Mouse (Mus musculus): ENCODE data around the gene Chrna9. TPM values are rescaled to one million over a fixed set of nuclear protein-coding genes. Genes with fewer than 3 reads are reported as not detected.

Chrna9 gene
- polyA plus RNA-seq, 1 experiment: not detected

- H3K4me2 ChIP-seq (ENCODE audit: low read depth): no peak overlapping the region
Measured at GRCm38 (mm10) chr5:65900862-65901265, 33.9 kb upstream of the Chrna9 start.

GRCm38 (mm10) chr5:65901868-65902418 is 32.8 kb upstream of the Chrna9 start:
- H3K36me3 ChIP-seq (ENCODE audit: control insufficient read depth, insufficient read depth): no peaks in the 10 kb centered on the region
- no peak overlapping the region for H3K4me2 ChIP-seq (ENCODE audit: low read depth)
- H3ac ChIP-seq (ENCODE audit: control insufficient read depth, insufficient read length): no peak overlapping the region
- no peak overlapping the region for H3K4me3 ChIP-seq
- no peaks in the 10 kb centered on the region for H3K79me2 ChIP-seq (ENCODE audit: control insufficient read depth, insufficient read depth)
- TF ChIP-seq TCF3 (IDR thresholded peaks at IDR 0.05; ENCODE audit: insufficient read length, low read depth) (no peak), POLR2AphosphoS2 (IDR thresholded peaks at IDR 0.05; ENCODE audit: insufficient read length, low read depth) (no peak), CEBPB (IDR thresholded peaks at IDR 0.05; ENCODE audit: insufficient read depth, poor library complexity, severe bottlenecking) (no peak), TCF12 (IDR thresholded peaks at IDR 0.05; ENCODE audit: insufficient read depth, poor library complexity, severe bottlenecking) (no peak), MYOD1 (IDR thresholded peaks at IDR 0.05; ENCODE audit: control insufficient read depth in 1 of 3, insufficient read length in 2 of 3, low read depth in 2 of 3) (no peak), E2F4 (IDR thresholded peaks at IDR 0.05; ENCODE audit: insufficient read depth) (no peak), MYOG (IDR thresholded peaks at IDR 0.05; ENCODE audit: control insufficient read depth in 1 of 3, insufficient read depth in 1 of 3, insufficient read length in 2 of 3, low read depth in 2 of 3) (no peak), POLR2A (IDR thresholded peaks at IDR 0.05; ENCODE audit: insufficient read length, low read depth) (no peak), SRF (IDR thresholded peaks at IDR 0.05; ENCODE audit: control insufficient read depth, insufficient read length, low read depth) (no peak)
- H3K27me3 ChIP-seq (ENCODE audit: control insufficient read depth, insufficient read depth, insufficient read length): no peaks in the 10 kb centered on the region

More at GRCm38 (mm10) chr5:65900862-65901265, 33.9 kb upstream of the Chrna9 start:
- TF ChIP-seq MYOD1 (IDR thresholded peaks at IDR 0.05; ENCODE audit: control insufficient read depth in 1 of 3, insufficient read length in 2 of 3, low read depth in 2 of 3): peak; percentile 4 to 58 (median 16)
- TF ChIP-seq MAX (IDR thresholded peaks at IDR 0.05; ENCODE audit: low read depth): no peak
- peak in 1 of 3 experiments; percentile 66 for TF ChIP-seq MYOG (IDR thresholded peaks at IDR 0.05; ENCODE audit: control insufficient read depth in 1 of 3, insufficient read depth in 1 of 3, insufficient read length in 2 of 3, low read depth in 2 of 3)
- TF ChIP-seq POLR2A (IDR thresholded peaks at IDR 0.05; ENCODE audit: insufficient read length, low read depth): no peak
- Histone ChIP-seq H3K36me3 (ENCODE audit: control insufficient read depth, insufficient read depth) (no peaks in the 10 kb centered on the region), H3K27me3 (ENCODE audit: control insufficient read depth, insufficient read depth, insufficient read length) (no peaks in the 10 kb centered on the region), H3ac (ENCODE audit: control insufficient read depth, insufficient read length) (no peak overlapping the region), H3K4me3 (no peak overlapping the region), H3K79me2 (ENCODE audit: control insufficient read depth, insufficient read depth) (no peaks in the 10 kb centered on the region)

GRCm38 (mm10) chr5:65902811-65903210 is 31.9 kb upstream of the Chrna9 start:
- no peak overlapping the region for H3K4me2 ChIP-seq (ENCODE audit: low read depth)
- no peaks in the 10 kb centered on the region for H3K36me3 ChIP-seq (ENCODE audit: control insufficient read depth, insufficient read depth)
- H3K4me3 ChIP-seq: no peak overlapping the region
- no peak for TF ChIP-seq TCF12 (IDR thresholded peaks at IDR 0.05; ENCODE audit: insufficient read depth, poor library complexity, severe bottlenecking)
- TF ChIP-seq REST (IDR thresholded peaks at IDR 0.05; ENCODE audit: insufficient read depth, insufficient read length): no peak
- TF ChIP-seq MYOG (IDR thresholded peaks at IDR 0.05; ENCODE audit: control insufficient read depth in 1 of 3, insufficient read depth in 1 of 3, insufficient read length in 2 of 3, low read depth in 2 of 3): no peak
- no peak for TF ChIP-seq CEBPB (IDR thresholded peaks at IDR 0.05; ENCODE audit: insufficient read depth, poor library complexity, severe bottlenecking)
- no peak for TF ChIP-seq USF1 (IDR thresholded peaks at IDR 0.05; ENCODE audit: low read depth)
- TF ChIP-seq POLR2A (IDR thresholded peaks at IDR 0.05; ENCODE audit: insufficient read length, low read depth): no peak
- TF ChIP-seq MAX (IDR thresholded peaks at IDR 0.05; ENCODE audit: low read depth): no peak
- TF ChIP-seq SRF (IDR thresholded peaks at IDR 0.05; ENCODE audit: control insufficient read depth, insufficient read length, low read depth): no peak
- TF ChIP-seq TCF3 (IDR thresholded peaks at IDR 0.05; ENCODE audit: insufficient read length, low read depth): no peak
- no peak for TF ChIP-seq MYOD1 (IDR thresholded peaks at IDR 0.05; ENCODE audit: control insufficient read depth in 1 of 3, insufficient read length in 2 of 3, low read depth in 2 of 3)
- no peak for TF ChIP-seq E2F4 (IDR thresholded peaks at IDR 0.05; ENCODE audit: insufficient read depth)
- no peak for TF ChIP-seq POLR2AphosphoS2 (IDR thresholded peaks at IDR 0.05; ENCODE audit: insufficient read length, low read depth)
- no peak overlapping the region for H3ac ChIP-seq (ENCODE audit: control insufficient read depth, insufficient read length)
- H3K79me2 ChIP-seq (ENCODE audit: control insufficient read depth, insufficient read depth): no peaks in the 10 kb centered on the region
- no peaks in the 10 kb centered on the region for H3K27me3 ChIP-seq (ENCODE audit: control insufficient read depth, insufficient read depth, insufficient read length)

- no peak overlapping the region for H3K4me3 ChIP-seq
- no peaks in the 10 kb centered on the region for H3K36me3 ChIP-seq (ENCODE audit: control insufficient read depth, insufficient read depth)
- no peaks in the 10 kb centered on the region for H3K27me3 ChIP-seq (ENCODE audit: control insufficient read depth, insufficient read depth, insufficient read length)
- H3K4me2 ChIP-seq (ENCODE audit: low read depth): no peak overlapping the region
- TF ChIP-seq TCF12 (IDR thresholded peaks at IDR 0.05; ENCODE audit: insufficient read depth, poor library complexity, severe bottlenecking) (no peak), E2F4 (IDR thresholded peaks at IDR 0.05; ENCODE audit: insufficient read depth) (no peak), MYOD1 (IDR thresholded peaks at IDR 0.05; ENCODE audit: control insufficient read depth in 1 of 3, insufficient read length in 2 of 3, low read depth in 2 of 3) (no peak), REST (IDR thresholded peaks at IDR 0.05; ENCODE audit: insufficient read depth, insufficient read length) (no peak), TCF3 (IDR thresholded peaks at IDR 0.05; ENCODE audit: insufficient read length, low read depth) (no peak), POLR2A (IDR thresholded peaks at IDR 0.05; ENCODE audit: insufficient read length, low read depth) (no peak), CEBPB (IDR thresholded peaks at IDR 0.05; ENCODE audit: insufficient read depth, poor library complexity, severe bottlenecking) (no peak), SRF (IDR thresholded peaks at IDR 0.05; ENCODE audit: control insufficient read depth, insufficient read length, low read depth) (no peak), USF1 (IDR thresholded peaks at IDR 0.05; ENCODE audit: low read depth) (no peak), POLR2AphosphoS2 (IDR thresholded peaks at IDR 0.05; ENCODE audit: insufficient read length, low read depth) (no peak)
- H3ac ChIP-seq (ENCODE audit: control insufficient read depth, insufficient read length): no peak overlapping the region
- H3K79me2 ChIP-seq (ENCODE audit: control insufficient read depth, insufficient read depth): no peaks in the 10 kb centered on the region
Measured at GRCm38 (mm10) chr5:65904476-65904875, 30.2 kb upstream of the Chrna9 start.

GRCm38 (mm10) chr5:65908751-65909150 is 26.0 kb upstream of the Chrna9 start:
- TF ChIP-seq TCF12 (IDR thresholded peaks at IDR 0.05; ENCODE audit: insufficient read depth, poor library complexity, severe bottlenecking) (no peak), MYOG (IDR thresholded peaks at IDR 0.05; ENCODE audit: control insufficient read depth in 1 of 3, insufficient read depth in 1 of 3, insufficient read length in 2 of 3, low read depth in 2 of 3) (no peak), POLR2A (IDR thresholded peaks at IDR 0.05; ENCODE audit: insufficient read length, low read depth) (no peak), POLR2AphosphoS2 (IDR thresholded peaks at IDR 0.05; ENCODE audit: insufficient read length, low read depth) (no peak)
- H3K79me2 ChIP-seq (ENCODE audit: control insufficient read depth, insufficient read depth): no peaks in the 10 kb centered on the region
- no peak overlapping the region for H3ac ChIP-seq (ENCODE audit: control insufficient read depth, insufficient read length)

More at GRCm38 (mm10) chr5:65908751-65909150, 26.0 kb upstream of the Chrna9 start:
- H3K36me3 ChIP-seq (ENCODE audit: control insufficient read depth, insufficient read depth): no peaks in the 10 kb centered on the region
- no peaks in the 10 kb centered on the region for H3K27me3 ChIP-seq (ENCODE audit: control insufficient read depth, insufficient read depth, insufficient read length)
- no peak overlapping the region for H3K4me3 ChIP-seq
- H3K4me2 ChIP-seq (ENCODE audit: low read depth): no peak overlapping the region
